Mouse (Mus musculus) left cerebral cortex, adult 11 months (tissue): ENCODE data around the gene Yars.
"Not testable (repeated sequence)": the region's sequence is repeated elsewhere in the genome, so short reads cannot be mapped to it uniquely, and the experiment has no call there.

Experiments used
- DNase-seq: peaks from one replicate; pipeline ENCODE4 v3.0.0; 2022; ENCODE audit warnings: low spot score

Gene Yars

DNA sequence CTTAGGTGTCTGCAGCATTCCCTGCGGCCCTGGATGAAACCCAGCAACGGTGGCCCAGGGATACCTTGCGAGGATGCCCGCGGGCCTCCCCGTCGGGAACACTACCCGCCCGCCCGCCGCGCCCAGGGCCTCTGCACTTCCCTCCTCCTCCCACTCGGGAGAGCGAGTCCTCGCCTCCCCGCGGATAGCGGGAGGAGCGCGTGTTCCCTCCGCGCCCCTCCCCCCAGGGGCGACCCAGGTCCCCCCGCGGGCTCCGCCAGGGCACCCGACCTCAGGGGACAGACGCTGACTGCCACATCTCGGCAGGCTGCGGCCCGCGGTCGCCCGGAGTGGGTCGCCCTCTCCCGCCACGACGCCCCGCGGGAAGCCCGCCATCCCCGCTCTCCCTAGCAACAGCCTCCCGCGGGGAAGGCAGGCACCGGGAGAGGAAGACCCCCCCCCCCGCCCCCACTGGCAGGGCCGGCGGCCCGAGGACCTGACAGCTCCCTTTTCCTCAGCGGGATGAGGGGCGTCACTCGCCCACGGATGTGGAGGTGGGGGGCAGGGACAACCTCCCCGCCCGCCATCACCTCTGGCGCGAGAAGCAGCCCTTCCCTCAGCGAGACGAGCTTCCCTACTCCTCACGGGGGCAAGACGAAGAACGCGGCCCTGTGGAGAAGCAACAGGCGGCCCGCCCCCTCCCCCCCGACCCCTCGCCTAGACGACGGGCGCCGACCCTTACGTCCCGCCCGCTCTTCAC, 588 bp upstream of the Yars start:
- peak; percentile 53 for DNase-seq

DNA sequence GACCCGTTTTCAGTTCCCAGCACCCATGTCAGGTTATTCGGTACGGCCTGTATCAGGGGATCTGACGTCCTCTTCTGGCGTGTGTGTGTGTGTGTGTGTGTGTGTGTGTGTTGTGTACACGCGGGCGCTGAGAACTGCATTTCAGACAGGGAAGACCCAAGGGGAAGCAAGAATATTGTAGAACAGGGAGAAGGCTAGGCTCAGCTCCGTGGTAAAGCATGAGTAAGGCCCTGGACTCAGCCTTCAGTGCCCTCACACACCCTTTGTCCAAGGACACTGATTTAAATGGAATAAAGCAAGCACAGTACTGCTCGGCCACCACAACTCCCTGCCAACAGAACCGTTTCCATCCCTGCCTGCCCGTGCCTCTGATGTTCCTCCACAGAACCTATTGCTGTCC, 978 bp downstream of the Yars start:
- no peak for DNase-seq

- no peak for DNase-seq
Observed at GRCm38 (mm10) chr4:129191691-129192090, 2.1 kb downstream of the Yars start.

GRCm38 (mm10) chr4:129194280-129194679, 4.7 kb downstream of the Yars start:
- no peak for DNase-seq

DNA sequence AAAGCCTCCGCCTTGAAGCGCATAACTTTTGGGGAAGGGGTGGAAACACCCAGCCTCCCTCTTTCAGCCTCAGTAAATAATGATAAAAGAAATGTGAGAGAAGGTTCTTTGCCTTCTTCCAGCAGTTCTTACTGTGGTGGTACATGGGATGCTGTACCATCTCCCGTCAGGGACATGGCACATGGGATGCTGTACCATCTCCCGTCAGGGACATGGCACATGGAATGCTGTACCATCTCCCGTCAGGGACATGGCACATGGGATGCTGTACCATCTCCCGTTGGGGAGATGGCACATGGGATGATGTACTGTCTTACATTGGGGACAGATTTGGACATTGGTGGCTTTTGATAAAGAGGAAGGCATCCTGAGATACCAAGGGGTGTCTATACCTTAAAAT, 8.0 kb downstream of the Yars start:
- DNase-seq: no peak

DNA sequence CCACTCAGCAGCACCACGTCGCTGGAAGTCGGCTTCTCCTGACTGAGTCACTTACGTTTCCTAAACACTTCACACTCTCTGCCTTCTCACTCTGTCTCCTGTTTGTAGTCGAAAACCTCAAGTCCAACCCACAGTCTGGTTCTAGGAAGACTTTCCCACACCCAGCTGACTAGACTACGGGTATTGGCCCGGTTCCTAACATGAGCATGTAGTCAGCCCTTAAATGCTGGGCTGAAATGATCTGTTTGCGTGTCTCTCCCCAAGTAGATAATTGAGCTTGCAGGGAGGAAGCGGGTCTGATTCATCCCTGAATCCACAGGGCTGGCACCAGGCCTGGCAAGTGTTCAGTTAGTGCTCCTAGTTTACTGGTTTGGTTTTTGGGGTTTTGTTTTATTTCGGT, 15.1 kb downstream of the Yars start:
- no peak for DNase-seq

DNA sequence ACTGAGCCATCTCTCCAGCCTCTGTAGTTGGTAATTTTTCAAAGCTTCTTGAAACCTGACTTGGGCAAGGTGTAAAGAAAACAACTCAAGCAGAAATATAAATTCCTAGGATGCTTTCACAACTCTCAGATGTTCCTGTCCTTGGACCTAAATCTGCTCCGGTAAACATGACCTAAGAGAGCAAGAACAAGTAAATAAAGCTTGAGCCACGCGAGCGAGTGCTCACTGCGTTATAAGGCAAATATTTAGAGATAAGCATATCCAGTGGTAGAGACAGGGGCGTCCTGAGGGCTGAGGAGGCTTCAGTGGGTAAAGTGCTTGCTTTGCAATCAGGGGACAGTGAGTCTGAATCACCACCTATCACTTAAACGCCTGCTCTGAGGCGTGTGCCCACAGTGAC, 17.2 kb downstream of the Yars start:
- DNase-seq: no peak

DNA sequence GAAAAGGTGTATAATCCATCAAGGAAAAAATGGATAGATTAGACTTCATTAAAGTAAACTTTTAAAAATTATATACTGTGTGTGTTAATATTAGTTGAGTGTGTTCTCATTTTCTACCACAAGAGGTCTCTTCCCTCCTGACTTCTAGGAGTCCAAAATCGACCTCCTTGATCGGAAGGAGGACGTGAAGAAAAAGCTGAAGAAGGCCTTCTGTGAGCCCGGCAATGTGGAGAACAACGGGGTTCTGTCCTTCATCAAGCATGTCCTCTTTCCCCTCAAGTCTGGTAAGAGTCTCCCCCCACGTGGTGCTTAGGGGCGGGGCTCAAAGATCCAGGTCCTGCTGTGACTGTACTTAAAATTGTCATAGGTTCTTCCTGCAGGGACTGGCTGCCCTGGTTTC, 19.9 kb downstream of the Yars start:
- DNase-seq: no peak

GRCm38 (mm10) chr4:129211461-129211860, 21.9 kb downstream of the Yars start:
- DNase-seq: no peak

- not testable (repeated sequence) for DNase-seq
Observed at GRCm38 (mm10) chr4:129212486-129212885, 22.9 kb downstream of the Yars start.

DNA sequence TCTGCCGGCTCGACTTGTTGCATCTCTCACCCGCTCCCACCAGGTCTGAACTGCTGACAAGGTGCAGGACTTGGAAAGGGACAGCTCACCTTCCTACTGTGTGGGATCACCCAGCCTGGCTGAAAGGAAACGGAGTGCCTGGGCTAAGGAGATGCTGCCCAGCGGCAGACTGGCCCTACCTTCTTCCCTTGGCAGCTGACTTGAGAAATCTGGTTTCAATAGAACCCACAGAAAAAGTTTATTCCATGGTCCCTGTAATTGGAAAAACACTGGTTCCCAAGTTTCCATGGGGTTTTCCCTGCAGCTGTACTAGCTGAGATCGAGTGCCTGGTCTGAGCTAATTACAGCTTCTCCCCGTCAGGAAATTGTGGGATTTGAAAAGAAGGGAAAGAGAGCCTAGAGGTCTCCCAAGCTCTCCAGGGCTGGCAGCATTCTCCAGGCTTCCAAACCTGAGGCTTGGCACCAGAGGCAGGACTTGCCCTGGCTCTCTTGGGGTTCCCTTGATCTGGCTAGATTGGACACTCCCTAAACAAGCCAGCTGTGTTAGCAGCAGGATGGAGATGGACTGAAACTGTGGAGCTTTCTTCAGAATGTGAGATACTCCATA, 29.1 kb downstream of the Yars start:
- DNase-seq: no peak

DNA sequence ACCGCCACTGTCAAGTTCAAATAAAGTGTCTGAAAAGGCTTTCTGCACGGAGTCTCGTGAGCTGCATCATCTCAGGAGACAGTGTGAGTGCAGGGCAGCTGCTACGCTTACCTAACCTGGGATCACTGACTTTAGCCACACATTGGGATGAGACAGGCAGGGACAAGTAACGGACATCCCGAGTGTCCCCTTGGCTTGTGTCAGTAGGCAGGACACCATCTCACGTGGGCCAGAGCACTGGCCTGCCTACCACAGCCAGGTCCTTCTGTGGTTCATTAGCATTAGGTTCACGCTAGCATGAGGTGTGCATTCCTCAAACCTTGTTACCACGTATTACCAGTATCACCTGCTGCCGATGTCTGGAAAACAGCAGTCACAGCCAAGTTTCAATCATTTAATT, 29.6 kb downstream of the Yars start:
- no peak for DNase-seq

DNA sequence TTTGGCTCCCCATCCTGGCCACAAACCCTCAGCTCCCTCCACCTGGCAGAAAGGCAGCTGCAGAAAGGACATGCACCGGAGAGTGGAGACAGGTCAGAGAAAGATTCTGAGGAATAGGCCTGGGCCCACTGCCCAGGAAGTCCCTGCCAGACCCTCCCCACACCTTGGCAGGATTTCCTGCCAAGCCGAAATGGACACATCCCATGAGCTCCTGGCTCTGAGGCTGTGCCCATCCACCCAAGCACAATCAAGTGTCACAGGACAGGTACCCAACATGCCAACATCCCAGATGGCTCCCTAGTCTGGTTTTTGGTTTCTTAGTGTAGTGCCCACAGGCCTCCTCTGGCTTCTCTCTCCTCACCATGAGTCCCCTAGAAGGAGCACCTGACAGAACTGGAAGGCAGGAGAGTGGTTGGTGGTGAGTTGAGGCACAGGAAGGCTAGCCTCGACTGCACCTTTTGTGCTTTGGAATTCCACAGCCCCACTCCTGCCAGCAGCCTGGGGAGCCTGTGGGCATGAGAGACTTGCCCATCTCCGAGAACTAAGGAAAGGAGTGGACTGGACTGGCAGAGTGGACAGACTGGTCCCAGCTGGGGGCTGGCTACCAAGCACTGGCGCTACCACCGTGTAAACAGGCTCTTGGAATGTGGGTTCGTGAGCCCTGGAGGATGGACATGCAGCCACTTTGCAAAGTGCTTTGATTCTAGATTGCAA, 31.0 kb downstream of the Yars start:
- DNase-seq: no peak

GRCm38 (mm10) chr4:129221097-129222010, 31.8 kb downstream of the Yars start:
- no peak for DNase-seq

DNA sequence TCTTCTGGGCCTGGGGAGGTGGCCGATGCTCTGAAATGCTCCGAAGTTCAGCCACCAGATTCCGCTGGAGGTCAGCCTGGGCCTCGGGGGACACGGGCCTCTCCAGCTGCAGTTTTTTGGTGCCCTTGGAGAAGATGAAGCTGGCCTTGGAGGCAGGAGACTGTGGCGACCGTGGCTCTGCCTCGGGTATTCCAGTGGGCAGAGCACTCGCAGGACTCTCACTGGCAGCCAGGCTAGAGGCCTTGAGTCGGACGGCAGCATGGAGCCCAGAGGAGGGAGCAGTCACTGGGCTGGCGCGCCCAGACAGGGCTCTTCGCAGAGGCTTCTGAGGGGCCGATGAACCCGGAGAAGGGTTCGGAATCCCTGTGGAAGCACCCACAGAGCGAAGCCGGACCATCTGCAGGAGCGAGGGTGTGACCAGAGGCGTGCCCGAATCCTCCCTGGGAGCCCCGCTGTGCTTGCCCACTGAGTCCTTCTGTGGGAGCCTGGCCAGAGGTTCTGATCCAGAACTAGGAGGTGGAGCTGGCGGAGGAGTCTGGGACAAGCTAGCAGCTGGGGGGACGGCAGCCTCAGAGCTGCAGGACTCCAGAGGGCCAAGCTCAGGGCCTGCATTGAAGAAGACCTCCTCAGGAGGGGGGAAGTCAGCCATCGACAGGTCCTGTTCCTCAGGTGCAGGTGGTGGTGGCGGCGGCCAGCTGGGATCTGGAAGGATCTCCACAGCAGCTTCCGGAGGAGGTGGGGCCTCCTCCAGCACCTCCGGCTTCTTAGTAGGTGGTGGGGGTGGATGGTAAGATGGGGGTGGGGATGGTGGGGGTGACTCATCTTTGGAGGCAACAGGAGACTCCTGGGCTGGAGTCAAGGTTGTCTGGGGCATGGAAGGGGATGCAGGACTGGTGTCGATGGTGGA, 32.7 kb downstream of the Yars start:
- DNase-seq: no peak

GRCm38 (mm10) chr4:129223421-129224281, 34.1 kb downstream of the Yars start:
- DNase-seq: no peak

DNA sequence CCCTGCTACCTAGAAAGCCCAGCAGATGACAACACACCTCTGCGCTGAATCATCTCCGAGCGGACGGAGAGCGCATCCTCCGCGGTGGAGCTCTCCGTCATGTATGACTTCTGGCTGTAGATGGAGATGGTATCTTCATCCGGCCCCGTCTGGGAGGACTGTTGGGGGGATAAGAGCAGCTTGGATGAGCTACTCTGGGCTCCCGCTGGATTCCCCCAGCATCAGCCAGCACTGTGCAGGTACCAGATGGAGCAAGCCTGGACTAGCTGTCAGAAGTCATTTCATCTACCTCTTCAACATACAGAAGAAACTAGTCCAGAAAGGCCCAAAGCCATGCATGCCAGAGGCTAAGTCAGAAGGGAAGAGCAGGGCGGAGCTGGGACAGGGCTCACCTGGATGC, 35.8 kb downstream of the Yars start:
- no peak for DNase-seq

DNA sequence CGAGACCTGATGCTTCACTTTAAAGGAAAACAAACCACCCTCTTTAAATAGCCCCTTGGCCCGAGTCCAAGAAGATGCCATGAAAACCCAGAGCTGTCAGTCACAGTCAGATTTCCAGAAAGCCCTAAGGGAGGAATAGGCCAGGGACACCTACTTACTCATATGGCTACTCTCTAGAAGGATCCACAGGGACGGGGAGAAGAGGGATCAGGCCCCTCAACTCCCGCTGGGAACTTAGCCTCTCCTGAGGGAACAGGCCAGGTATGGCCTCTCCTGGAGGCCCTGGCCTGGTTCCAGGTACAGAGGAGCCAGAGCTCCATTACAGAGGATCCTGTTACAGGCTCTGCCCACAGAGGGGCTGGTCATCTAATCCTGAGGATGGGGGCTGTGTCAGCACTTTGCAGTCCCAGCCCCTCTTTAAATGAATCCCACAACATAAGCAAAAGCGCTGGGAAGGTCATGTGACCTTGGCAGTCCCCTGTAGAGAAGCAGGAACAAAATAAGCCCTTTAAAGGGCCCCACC, 36.9 kb downstream of the Yars start:
- DNase-seq: no peak

GRCm38 (mm10) chr4:129227170-129227984, 37.8 kb downstream of the Yars start:
- DNase-seq: no peak
